Mouse (Mus musculus) midbrain, embryonic 13.5 days (tissue): Measurements from ENCODE around the gene Acly. TPM values are rescaled to one million over a fixed set of nuclear protein-coding genes. Genes with fewer than 3 reads are reported as not detected.
"Not testable (repeated sequence)": the region's sequence is repeated elsewhere in the genome, so short reads cannot be mapped to it uniquely, and the experiment has no call there.

ENCODE experiments used
- ATAC-seq: fragments of 200-750 bp; cut with Nextera tagmentation; 2 replicates; pipeline ENCODE4 v1.8.0; 2017; ENCODE audit warnings: mild to moderate bottlenecking, moderate TSS enrichment, moderate library complexity
- H3K27ac ChIP-seq: fragments of 300-500 bp; sonication (generic); 2 replicates; pipeline ENCODE4 v1.5.1; 2015; ENCODE audit warnings: inconsistent platforms, mild to moderate bottlenecking, moderate library complexity
- H3K27me3 ChIP-seq: fragments of 300-500 bp; sonication (generic); 2 replicates; pipeline ENCODE4 v1.6.1; 2015; ENCODE audit warnings: mild to moderate bottlenecking, inconsistent platforms
- H3K36me3 ChIP-seq: fragments of 300-500 bp; sonication (generic); 2 replicates; pipeline ENCODE4 v1.6.1; 2015; ENCODE audit warnings: mild to moderate bottlenecking, inconsistent platforms
- H3K4me1 ChIP-seq: fragments of 300-500 bp; sonication (generic); replicated peaks from 2 replicates; pipeline ENCODE4 v1.6.1; 2015; ENCODE audit warnings: inconsistent platforms
- H3K4me2 ChIP-seq: fragments of 300-500 bp; sonication (generic); replicated peaks from 2 replicates; pipeline ENCODE4 v1.6.1; 2015; ENCODE audit warnings: moderate library complexity, mild to moderate bottlenecking, inconsistent platforms
- H3K4me3 ChIP-seq: fragments of 300-500 bp; sonication (generic); replicated peaks from 2 replicates; pipeline ENCODE4 v1.5.1; 2015; ENCODE audit warnings: mild to moderate bottlenecking, inconsistent platforms
- H3K9ac ChIP-seq: fragments of 300-500 bp; sonication (generic); replicated peaks from 2 replicates; pipeline ENCODE4 v1.6.1; 2015; ENCODE audit warnings: mild to moderate bottlenecking, inconsistent platforms
- H3K9me3 ChIP-seq: fragments of 300-500 bp; sonication (generic); 2 replicates; pipeline ENCODE4 v1.6.1; 2016; ENCODE audit warnings: mild to moderate bottlenecking, inconsistent platforms
- WGBS: fragments of 180-500 bp; shearing (Covaris S2); methylation state at CpG from one replicate; pipeline ENCODE4 v1.1.7; 2015; 5-methylcytosine and 5-hydroxymethylcytosine counted together
- polyA plus RNA-seq: library from polyadenylated mRNA; unstranded; fragments of >200 nt; fragmentation: Nextera tagmentation; extraction: Ambion mirVana; gene quantifications from 2 replicates; pipeline ENCODE4 v1.2.1, GENCODE M21; 2015

Acly gene
- polyA plus RNA-seq, 1 experiment from 2014 or later, result 273 TPM

GRCm38 (mm10) chr11:100544832-100545745 is 17.3 kb upstream of the Acly start, which contains the start of gene Ttc25:
TSS of gene Ttc25 (plus strand) at chr11:100545607.
- ATAC-seq, result peak; percentile 97
- 3% methylated on average over 27 of the region's 28 CpGs for WGBS
- H3K4me1 ChIP-seq, result peaks cover 18% of the 10 kb centered on the region
- peaks cover 5% of the 10 kb centered on the region; the same call in 1 of the 2 replicates for H3K27me3 ChIP-seq
- no peaks in the 10 kb centered on the region for H3K9me3 ChIP-seq
- H3K9ac ChIP-seq, result peak within 1 kb of the TSS; percentile 57
- no peaks in the 10 kb centered on the region for H3K36me3 ChIP-seq
- peak within 1 kb of the TSS; percentile 44 for H3K4me3 ChIP-seq
- H3K27ac ChIP-seq, result peak within 1 kb of the TSS; percentile 72
- peak within 1 kb of the TSS; percentile 68 for H3K4me2 ChIP-seq

GRCm38 (mm10) chr11:100541577-100541976 is 13.8 kb upstream of the Acly start:
- ATAC-seq, result no peak
- Histone ChIP-seq H3K36me3 (no peaks in the 10 kb centered on the region), H3K9ac (no peak overlapping the region), H3K4me1 (peaks cover 18% of the 10 kb centered on the region), H3K27me3 (0 out of 2 replicates have a peak, but pooled peaks cover 2% of the 10 kb centered on the region), H3K4me3 (no peak overlapping the region), H3K9me3 (no peaks in the 10 kb centered on the region), H3K27ac (no peak overlapping the region), H3K4me2 (no peak overlapping the region)
- 95% methylated on average over 2 of the region's 2 CpGs for WGBS

DNA sequence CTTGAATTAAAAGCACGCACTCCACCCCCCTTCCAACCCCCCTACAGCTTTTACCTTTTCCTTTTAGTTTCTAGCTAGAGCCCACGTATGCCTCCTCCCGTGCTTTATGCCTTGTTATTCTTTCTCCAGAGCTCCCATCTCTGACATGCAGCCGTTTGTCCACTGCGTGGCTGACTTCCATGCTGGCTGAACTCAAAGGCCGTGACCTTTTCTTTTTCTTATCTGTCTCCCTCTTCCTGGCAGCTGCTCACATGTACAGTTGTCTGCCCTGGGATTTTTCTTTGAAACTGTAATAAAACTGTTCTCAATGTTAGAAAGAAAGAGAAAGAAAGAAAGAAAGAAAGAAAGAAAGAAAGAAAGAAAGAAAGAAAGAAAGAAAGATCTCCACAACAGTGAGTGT is 13.2 kb upstream of the Acly start:
- H3K27me3 ChIP-seq, result 0 out of 2 replicates have a peak, but pooled peaks cover 2% of the 10 kb centered on the region

DNA sequence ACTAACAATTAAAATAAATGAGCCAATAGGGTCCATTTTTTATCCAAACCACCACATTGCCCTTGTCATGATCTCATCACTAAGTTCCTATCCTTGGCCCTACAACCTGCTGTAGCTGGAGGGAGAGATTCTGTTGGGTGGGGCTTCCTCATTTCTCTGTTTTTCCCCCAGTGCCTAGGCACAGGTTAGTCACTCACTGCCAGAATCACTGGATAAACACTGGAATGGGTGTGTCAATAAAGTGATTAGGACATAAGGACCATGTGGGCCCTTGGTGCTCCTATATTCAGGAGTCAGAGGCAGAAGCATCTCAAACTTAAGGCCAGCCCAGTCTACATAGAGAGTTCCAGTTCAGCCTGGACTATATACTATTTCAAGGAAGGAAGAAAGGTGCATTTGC is 8.7 kb upstream of the Acly start:
- H3K27ac ChIP-seq, result no peak overlapping the region
- no peak overlapping the region for H3K9ac ChIP-seq
- no peak for ATAC-seq

More for the DNA sequence above, 13.2 kb upstream of the Acly start:
- no peak overlapping the region for H3K9ac ChIP-seq
- ATAC-seq, result no peak
- H3K36me3 ChIP-seq, result no peaks in the 10 kb centered on the region
- H3K4me3 ChIP-seq, result no peak overlapping the region
- H3K9me3 ChIP-seq, result no peaks in the 10 kb centered on the region
- 54% methylated on average over 6 of the region's 6 CpGs for WGBS
- H3K4me1 ChIP-seq, result peaks cover 12% of the 10 kb centered on the region
- H3K4me2 ChIP-seq, result no peak overlapping the region
- H3K27ac ChIP-seq, result no peak overlapping the region

GRCm38 (mm10) chr11:100535996-100536395 is 8.2 kb upstream of the Acly start:
- Histone ChIP-seq H3K9ac (no peak overlapping the region), H3K27ac (no peak overlapping the region), H3K9me3 (no peaks in the 10 kb centered on the region), H3K27me3 (no peaks in the 10 kb centered on the region), H3K4me2 (no peak overlapping the region), H3K36me3 (no peaks in the 10 kb centered on the region), H3K4me3 (no peak overlapping the region), H3K4me1 (no peaks in the 10 kb centered on the region)
- no peak for ATAC-seq
- WGBS, result 94% methylated on average over 1 of the region's 1 CpGs

More for the DNA sequence above, 8.7 kb upstream of the Acly start:
- Histone ChIP-seq H3K4me3 (no peak overlapping the region), H3K4me1 (no peaks in the 10 kb centered on the region), H3K36me3 (no peaks in the 10 kb centered on the region), H3K4me2 (no peak overlapping the region), H3K27me3 (no peaks in the 10 kb centered on the region), H3K9me3 (no peaks in the 10 kb centered on the region)

DNA sequence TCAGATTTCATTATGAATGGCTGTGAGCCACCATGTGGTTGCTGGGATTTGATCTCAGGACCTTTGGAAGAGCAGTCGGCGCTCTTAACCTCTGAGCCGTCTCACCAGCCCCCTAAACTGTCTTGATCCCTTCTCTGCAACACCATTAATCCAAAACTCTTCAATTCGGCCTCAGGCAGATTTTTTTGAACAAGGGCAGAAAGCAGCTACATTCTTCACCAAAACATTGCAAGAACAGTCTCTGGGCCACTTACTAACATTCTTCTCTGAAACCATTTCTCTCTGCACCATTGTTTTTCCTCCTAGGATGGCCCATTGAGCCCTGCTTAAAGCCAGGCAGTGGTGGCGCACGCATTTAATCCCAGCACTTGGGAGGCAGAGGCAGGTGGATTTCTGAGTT is 7.0 kb upstream of the Acly start:
- H3K4me3 ChIP-seq, H3K4me1 ChIP-seq, H3K9me3 ChIP-seq, H3K27ac ChIP-seq, H3K4me2 ChIP-seq, H3K36me3 ChIP-seq, H3K9ac ChIP-seq, ATAC-seq, H3K27me3 ChIP-seq: not testable (repeated sequence)
- WGBS, result 86% methylated on average over 6 of the region's 6 CpGs

- H3K27ac ChIP-seq, ATAC-seq, H3K27me3 ChIP-seq, H3K4me3 ChIP-seq, H3K9me3 ChIP-seq, H3K36me3 ChIP-seq, H3K4me2 ChIP-seq, H3K9ac ChIP-seq, H3K4me1 ChIP-seq: not testable (repeated sequence)
- 56% methylated on average over 2 of the region's 2 CpGs for WGBS
These were observed 6.6 kb upstream of the Acly start for GRCm38 (mm10) chr11:100534411-100534810.

- Histone ChIP-seq H3K9ac (no peak overlapping the region), H3K36me3 (no peaks in the 10 kb centered on the region), H3K4me2 (no peak overlapping the region), H3K27ac (no peak overlapping the region), H3K4me3 (no peak overlapping the region), H3K9me3 (no peaks in the 10 kb centered on the region), H3K27me3 (no peaks in the 10 kb centered on the region), H3K4me1 (no peaks in the 10 kb centered on the region)
- 17% methylated on average over 6 of the region's 6 CpGs for WGBS
- no peak for ATAC-seq
These were observed 6.1 kb upstream of the Acly start for GRCm38 (mm10) chr11:100533871-100534270.

GRCm38 (mm10) chr11:100528375-100529165 is 770 bp upstream of the Acly start:
- Histone ChIP-seq H3K27ac (peak overlapping the region; percentile 92), H3K4me2 (peak overlapping the region; percentile 89), H3K9me3 (no peaks in the 10 kb centered on the region), H3K36me3 (peaks cover 9% of the 10 kb centered on the region), H3K27me3 (no peaks in the 10 kb centered on the region), H3K9ac (peak overlapping the region; percentile 69), H3K4me3 (peak overlapping the region; percentile 94), H3K4me1 (peaks cover 38% of the 10 kb centered on the region)
- no peak for ATAC-seq
- WGBS, result 21% methylated on average over 19 of the region's 19 CpGs

GRCm38 (mm10) chr11:100527066-100527457 is 738 bp downstream of the Acly start:
- peak; percentile 43 for ATAC-seq
- H3K9me3 ChIP-seq, result no peaks in the 10 kb centered on the region

GRCm38 (mm10) chr11:100526052-100526816 is 1.6 kb downstream of the Acly start:
- peak overlapping the region; percentile 89 for H3K4me2 ChIP-seq
- peak overlapping the region; percentile 94 for H3K4me3 ChIP-seq
- peaks cover 33% of the 10 kb centered on the region for H3K36me3 ChIP-seq
- peaks cover 38% of the 10 kb centered on the region for H3K4me1 ChIP-seq
- peak overlapping the region; percentile 90 for H3K9ac ChIP-seq
- no peaks in the 10 kb centered on the region for H3K27me3 ChIP-seq
- ATAC-seq, result no peak
- 6% methylated on average over 15 of the region's 15 CpGs for WGBS
- no peak overlapping the region for H3K27ac ChIP-seq
- no peaks in the 10 kb centered on the region for H3K9me3 ChIP-seq

More at GRCm38 (mm10) chr11:100527066-100527457, 738 bp downstream of the Acly start:
- peak overlapping the region; percentile 94 for H3K4me3 ChIP-seq
- H3K27me3 ChIP-seq, result no peaks in the 10 kb centered on the region
- peaks cover 38% of the 10 kb centered on the region for H3K4me1 ChIP-seq
- peak overlapping the region; percentile 89 for H3K4me2 ChIP-seq
- peaks cover 24% of the 10 kb centered on the region for H3K36me3 ChIP-seq
- under 1% methylated on average over 26 of the region's 26 CpGs for WGBS
- H3K27ac ChIP-seq, result peak overlapping the region; percentile 92
- H3K9ac ChIP-seq, result peak overlapping the region; percentile 90
